Mouse (Mus musculus): ENCODE measurements around the gene Mcl1. TPM values are rescaled to one million over a fixed set of nuclear protein-coding genes. Genes with fewer than 3 reads are reported as not detected.

The Mcl1 gene
- total and polyA plus RNA-seq, 3 experiments: 39.1 to 139 (median 134) TPM

DNA sequence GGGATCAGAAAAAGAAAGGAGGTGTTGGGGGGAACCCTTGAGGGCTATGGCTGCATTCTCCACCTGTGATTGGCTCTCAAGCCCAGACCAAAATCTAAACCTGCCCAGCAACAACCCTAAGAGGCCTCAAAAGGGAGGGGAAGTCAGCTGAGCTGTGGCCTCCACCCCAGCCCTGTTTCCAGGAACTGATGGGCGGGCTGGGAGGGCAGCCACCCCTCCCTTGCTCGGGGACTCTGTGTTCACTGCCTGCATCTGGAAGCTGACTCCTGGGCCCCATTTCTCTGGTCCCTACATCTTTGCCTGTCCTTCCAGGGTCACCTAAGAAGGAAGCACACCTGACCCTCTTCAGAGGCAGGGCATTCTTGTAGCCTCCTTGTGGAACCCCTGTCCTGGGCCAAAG lies 15.6 kb downstream of the Mcl1 start:
- peak overlapping the region; percentile 5; the same call in 1 of the 2 replicates for H3K4me3 ChIP-seq

DNA sequence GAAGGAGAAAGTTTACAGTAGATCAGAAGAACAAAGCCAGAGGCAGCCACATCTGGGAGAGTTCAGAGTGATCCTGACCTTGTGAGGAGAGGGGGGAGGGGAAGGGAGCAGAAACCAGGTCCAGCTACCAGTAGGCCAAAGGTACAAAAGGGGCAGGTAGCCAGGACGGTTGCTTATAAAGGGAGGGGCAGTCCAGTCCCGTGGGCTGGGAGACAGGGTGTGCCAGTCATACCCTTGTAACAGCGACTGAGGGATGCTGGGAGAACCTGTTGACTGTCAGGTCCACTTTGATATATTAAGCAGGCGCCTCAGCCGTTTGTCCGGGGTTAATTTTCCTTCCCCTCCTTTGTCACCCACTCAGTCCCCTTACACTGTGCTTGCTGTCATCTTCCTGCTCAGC lies 16.2 kb downstream of the Mcl1 start:
- intact Hi-C loops (cut with DNase I): loop anchor here (1.0 to 5.0 kb wide), 3 partner anchors 16 to 88 kb away; partner anchors contain the start of gene Golph3l
- Histone ChIP-seq H3K4me3 (peak overlapping the region; percentile 15), H3K4me1 (ENCODE audit: control insufficient read depth, insufficient read depth, low read length) (peaks cover 45% of the 10 kb centered on the region), H3K79me2 (replicated peaks; ENCODE audit: control insufficient read depth, insufficient read depth, low read length) (peaks cover 4% of the 10 kb centered on the region; the same call in 1 of the 2 replicates), H3K9ac (ENCODE audit: low read depth, low read length) (peak overlapping the region; percentile 77), H3K27me3 (ENCODE audit: control insufficient read depth, insufficient read depth, low read length) (no peaks in the 10 kb centered on the region), H3K36me3 (ENCODE audit: control insufficient read depth, insufficient read depth, low read length) (peaks cover 19% of the 10 kb centered on the region), H3K27ac (peak overlapping the region; percentile 96)
- WGBS: 2% methylated on average over 6 of the region's 6 CpGs
- peak; percentile 64 to 73 for DNase-seq
- TF ChIP-seq EP300 (IDR thresholded peaks at IDR 0.05; ENCODE audit: insufficient read depth, low read depth, low read length) (peak; percentile 89), POLR2A (IDR thresholded peaks at IDR 0.05; ENCODE audit: insufficient read depth, low read depth, low read length) (no peak)

More for the DNA sequence above, 15.6 kb downstream of the Mcl1 start:
- H3K9ac ChIP-seq (ENCODE audit: low read depth, low read length): peak overlapping the region; percentile 41; the same call in 1 of the 2 replicates
- peaks cover 4% of the 10 kb centered on the region; the same call in 1 of the 2 replicates for H3K79me2 ChIP-seq (replicated peaks; ENCODE audit: control insufficient read depth, insufficient read depth, low read length)
- DNase-seq: peak; percentile 82 to 91
- H3K27me3 ChIP-seq (ENCODE audit: control insufficient read depth, insufficient read depth, low read length): no peaks in the 10 kb centered on the region
- WGBS: 0% methylated on average over 2 of the region's 2 CpGs
- H3K4me1 ChIP-seq (ENCODE audit: control insufficient read depth, insufficient read depth, low read length): peaks cover 48% of the 10 kb centered on the region
- TF ChIP-seq POLR2A (IDR thresholded peaks at IDR 0.05; ENCODE audit: insufficient read depth, low read depth, low read length) (peak; percentile 82), EP300 (IDR thresholded peaks at IDR 0.05; ENCODE audit: insufficient read depth, low read depth, low read length) (peak; percentile 99), CTCF (IDR thresholded peaks at IDR 0.05) (no peak)
- H3K36me3 ChIP-seq (ENCODE audit: control insufficient read depth, insufficient read depth, low read length): peaks cover 22% of the 10 kb centered on the region
- intact Hi-C loops (cut with DNase I): loop anchor here (2.0 kb wide), 1 partner anchor 21 kb away; no protein-coding TSS in a partner anchor
- peak overlapping the region; percentile 96 for H3K27ac ChIP-seq

DNA sequence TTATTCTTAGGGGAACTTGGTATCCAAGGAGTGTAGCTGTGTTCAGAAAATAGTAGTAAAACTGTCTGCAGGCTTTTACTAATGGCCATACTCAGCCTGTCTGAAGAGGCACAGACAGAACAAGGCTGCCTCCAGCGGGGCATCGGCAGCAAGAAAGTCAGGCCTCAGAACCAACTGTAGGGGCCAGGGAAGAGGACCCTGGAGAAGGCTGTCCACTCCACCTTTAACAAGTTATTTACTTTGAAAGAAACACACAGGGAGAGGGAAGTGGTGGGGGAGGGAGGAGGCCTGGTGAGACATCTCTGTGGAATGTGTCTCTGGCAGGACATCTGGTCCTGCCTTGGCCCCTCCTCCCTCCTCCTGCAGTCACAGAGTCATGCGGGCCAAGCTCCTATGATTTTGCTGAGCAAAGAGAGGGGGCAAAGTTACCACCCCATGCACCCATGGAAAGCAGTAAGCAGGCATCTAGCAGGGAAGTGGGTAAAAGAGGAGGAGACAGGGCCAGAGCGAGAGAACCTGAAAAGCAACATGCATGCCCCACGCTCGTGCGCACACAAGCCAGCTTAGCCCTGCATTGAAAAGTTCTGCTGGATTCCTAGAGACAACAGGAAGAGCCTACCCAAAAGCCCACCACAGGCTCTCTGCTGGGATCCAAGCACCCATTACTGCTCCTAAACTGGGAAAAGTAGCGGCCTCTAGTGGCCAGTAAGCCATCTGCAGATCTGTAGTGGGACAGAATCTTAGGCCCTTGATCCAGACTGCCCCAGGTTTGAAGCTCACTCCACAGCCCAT lies 16.9 kb downstream of the Mcl1 start:
- 3% methylated on average over 8 of the region's 8 CpGs for WGBS
- intact Hi-C loops (cut with DNase I): loop anchor here (1.0 to 5.0 kb wide), 4 partner anchors 16 to 88 kb away; partner anchors contain the start of gene Golph3l
- TF ChIP-seq CTCF (IDR thresholded peaks at IDR 0.05) (peak; percentile 97), POLR2A (IDR thresholded peaks at IDR 0.05; ENCODE audit: insufficient read depth, low read depth, low read length) (peak; percentile 71), EP300 (IDR thresholded peaks at IDR 0.05; ENCODE audit: insufficient read depth, low read depth, low read length) (peak; percentile 100)
- H3K4me1 ChIP-seq (ENCODE audit: control insufficient read depth, insufficient read depth, low read length): peaks cover 45% of the 10 kb centered on the region
- H3K79me2 ChIP-seq (replicated peaks; ENCODE audit: control insufficient read depth, insufficient read depth, low read length): peaks cover 4% of the 10 kb centered on the region; the same call in 1 of the 2 replicates
- H3K9ac ChIP-seq (ENCODE audit: low read depth, low read length): peak overlapping the region; percentile 77
- no peaks in the 10 kb centered on the region for H3K27me3 ChIP-seq (ENCODE audit: control insufficient read depth, insufficient read depth, low read length)
- peak; percentile 87 to 92 for DNase-seq
- H3K27ac ChIP-seq: peak overlapping the region; percentile 96
- peaks cover 19% of the 10 kb centered on the region for H3K36me3 ChIP-seq (ENCODE audit: control insufficient read depth, insufficient read depth, low read length)
- H3K4me3 ChIP-seq: peak overlapping the region; percentile 15

DNA sequence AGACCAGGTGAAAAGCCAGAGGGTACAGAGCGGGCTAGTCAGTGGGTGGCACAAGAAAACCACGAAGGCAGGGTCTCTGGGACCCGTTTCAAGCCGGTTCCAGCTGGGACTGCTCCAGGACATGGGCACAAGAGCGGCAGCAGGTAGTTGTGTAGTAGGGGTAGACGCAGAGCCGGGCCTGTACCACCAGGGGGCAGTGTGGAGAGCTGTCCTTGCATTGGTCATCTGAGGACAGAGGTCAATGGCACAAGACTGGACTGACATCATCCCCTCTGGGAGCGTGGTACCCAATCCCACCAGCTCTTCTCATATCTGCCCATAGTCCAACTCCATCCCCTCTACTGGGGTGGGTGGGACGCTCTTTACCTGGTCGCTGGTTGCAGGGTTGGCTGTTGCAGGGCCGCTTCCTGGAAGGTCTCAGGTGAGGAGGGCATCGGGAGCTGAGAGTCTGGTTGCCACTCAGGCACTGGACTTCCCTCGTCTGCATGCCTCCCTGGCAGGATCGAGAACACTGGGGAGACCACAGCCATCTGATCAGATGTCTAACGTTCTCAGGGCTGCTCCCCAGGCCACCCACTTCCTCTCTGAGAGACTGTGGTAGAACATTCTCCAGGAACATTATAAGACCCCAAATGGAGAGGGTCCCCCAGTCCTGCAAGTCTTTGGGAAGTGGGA lies 18.3 kb downstream of the Mcl1 start:
- Histone ChIP-seq H3K27ac (peak overlapping the region; percentile 96), H3K9ac (ENCODE audit: low read depth, low read length) (peak overlapping the region; percentile 50), H3K4me3 (no peak overlapping the region), H3K4me1 (ENCODE audit: control insufficient read depth, insufficient read depth, low read length) (peaks cover 41% of the 10 kb centered on the region), H3K79me2 (replicated peaks; ENCODE audit: control insufficient read depth, insufficient read depth, low read length) (0 out of 2 replicates have a peak, but pooled peaks cover 2% of the 10 kb centered on the region), H3K36me3 (ENCODE audit: control insufficient read depth, insufficient read depth, low read length) (peaks cover 19% of the 10 kb centered on the region), H3K27me3 (ENCODE audit: control insufficient read depth, insufficient read depth, low read length) (no peaks in the 10 kb centered on the region)
- WGBS: 43% methylated on average over 15 of the region's 15 CpGs
- intact Hi-C loops (cut with DNase I): loop anchor here (1.0 to 5.0 kb wide), 2 partner anchors 45 to 90 kb away; partner anchors contain the start of gene Golph3l
- peak; percentile 85 for DNase-seq
- TF ChIP-seq POLR2A (IDR thresholded peaks at IDR 0.05; ENCODE audit: insufficient read depth, low read depth, low read length): no peak; the same call in 1 of the 2 replicates
- TF ChIP-seq EP300 (IDR thresholded peaks at IDR 0.05; ENCODE audit: insufficient read depth, low read depth, low read length): peak; percentile 81; the same call in 1 of the 2 replicates
- TF ChIP-seq CTCF (IDR thresholded peaks at IDR 0.05): peak; percentile 95

DNA sequence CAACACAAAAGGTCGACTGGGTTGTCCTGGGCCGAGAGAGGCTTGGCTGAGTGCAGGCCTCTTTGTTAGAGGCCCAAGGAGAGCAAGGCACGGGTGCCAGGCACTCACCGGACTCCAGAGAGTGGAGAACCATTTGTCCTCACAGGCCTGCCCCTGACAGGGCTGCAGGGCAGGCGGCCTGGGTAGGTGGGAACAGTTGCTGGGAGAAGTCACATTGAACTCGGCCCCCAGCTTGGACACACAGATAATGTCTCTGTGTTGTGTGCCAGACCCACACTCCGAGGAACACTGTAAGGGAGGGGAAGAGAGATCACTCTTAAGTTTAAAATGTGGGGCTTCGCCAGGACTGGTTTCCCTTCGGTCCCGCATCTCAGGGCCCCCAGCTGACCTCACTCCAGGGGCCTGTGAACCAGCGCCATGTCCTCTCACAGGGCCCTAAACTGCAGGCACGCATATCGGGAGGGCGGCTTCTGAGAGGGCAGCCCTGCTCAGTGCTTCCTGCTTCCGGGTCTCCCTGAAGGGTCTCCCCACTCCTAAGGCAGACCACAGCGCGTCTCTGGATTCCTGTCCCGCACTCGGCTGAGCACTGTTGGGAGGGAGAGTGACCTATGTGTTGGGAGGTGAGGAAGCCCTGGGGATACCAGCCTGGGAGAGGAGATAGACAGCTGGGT lies 19.0 kb downstream of the Mcl1 start:
- H3K36me3 ChIP-seq (ENCODE audit: control insufficient read depth, insufficient read depth, low read length): peaks cover 15% of the 10 kb centered on the region
- H3K27ac ChIP-seq: peak overlapping the region; percentile 96
- no peaks in the 10 kb centered on the region for H3K27me3 ChIP-seq (ENCODE audit: control insufficient read depth, insufficient read depth, low read length)
- DNase-seq: no peak
- peaks cover 34% of the 10 kb centered on the region for H3K4me1 ChIP-seq (ENCODE audit: control insufficient read depth, insufficient read depth, low read length)
- H3K9ac ChIP-seq (ENCODE audit: low read depth, low read length): peak overlapping the region; percentile 27
- H3K4me3 ChIP-seq: no peak overlapping the region
- TF ChIP-seq POLR2A (IDR thresholded peaks at IDR 0.05; ENCODE audit: insufficient read depth, low read depth, low read length) (no peak), CTCF (IDR thresholded peaks at IDR 0.05) (no peak), EP300 (IDR thresholded peaks at IDR 0.05; ENCODE audit: insufficient read depth, low read depth, low read length) (no peak)
- WGBS: 59% methylated on average over 19 of the region's 19 CpGs
- intact Hi-C loops (cut with DNase I): loop anchor here (5.0 kb wide), 1 partner anchor 90 kb away; the partner anchor contains the start of gene Golph3l
- H3K79me2 ChIP-seq (replicated peaks; ENCODE audit: control insufficient read depth, insufficient read depth, low read length): no peaks in the 10 kb centered on the region

Data from heart, adult 2 months (tissue).